Comparison of ENCODE assay signal across 13 mouse cellular contexts in the genomic region with DNA sequence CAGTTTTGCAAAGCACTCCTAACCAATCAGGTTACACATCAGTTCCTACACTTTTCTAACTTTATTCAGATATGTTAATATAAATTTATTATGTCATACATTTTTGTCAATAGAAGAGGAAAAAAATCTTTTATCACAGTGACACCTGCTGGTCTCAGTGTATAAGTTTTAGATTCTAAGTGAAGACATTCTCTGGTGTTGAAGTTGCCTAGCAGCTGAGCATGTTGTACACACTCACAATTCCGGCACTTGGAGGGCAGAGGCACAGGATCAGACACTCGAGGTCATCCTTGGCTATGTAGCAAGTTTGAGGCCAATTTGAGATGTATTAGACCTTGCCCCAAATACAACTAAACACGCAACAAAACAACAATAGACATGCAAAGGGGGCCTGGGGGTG. TPM values are rescaled to one million over a fixed set of nuclear protein-coding genes. Genes with fewer than 3 reads are reported as not detected.
DNase-seq lines count a peak whose midpoint lies in the region; ATAC-seq and TF ChIP-seq lines count a peak whose summit lies in the region.
"Had no signal": no experiment of that assay in that cellular context is flagged by ENCODE, and none has a peak within 500 bp of the region (broad histone marks: within the 10 kb centered on the region; RNA-seq: fewer than 3 reads in every experiment).

No protein-coding gene starts in this region.

- no peak overlapping the region for H3K9ac ChIP-seq in heart, adult 2 months (ENCODE audit: low read depth, low read length)
- no peak overlapping the region for H3K9ac ChIP-seq in lung, embryonic 14.5 days
- H3K9ac ChIP-seq in embryonic facial prominence, embryonic 14.5 days (ENCODE audit: low read depth, low read length), result no peak overlapping the region
- H3K9ac ChIP-seq: lung, embryonic 15.5 days had no signal

- intact Hi-C loops in heart, adult 2 months (cut with DNase I), result loop anchor here (5.0 kb wide), 1 partner anchor 255 kb away; no protein-coding TSS in a partner anchor

- no peak for TF ChIP-seq POLR2A in heart, adult 2 months (IDR thresholded peaks at IDR 0.05; ENCODE audit: insufficient read depth, low read depth, low read length)

- peaks cover 5% of the 10 kb centered on the region; the same call in 1 of the 2 replicates for H3K36me3 ChIP-seq in heart, adult 2 months (ENCODE audit: control insufficient read depth, insufficient read depth, low read length)
- H3K36me3 ChIP-seq in heart, embryonic 10.5 days, result 0 out of 2 replicates have a peak, but pooled peaks cover 2% of the 10 kb centered on the region
- H3K36me3 ChIP-seq in lung, embryonic 14.5 days (ENCODE audit: insufficient read depth), result no peaks in the 10 kb centered on the region
- peaks cover 1% of the 10 kb centered on the region; the same call in 1 of the 2 replicates for H3K36me3 ChIP-seq in embryonic facial prominence, embryonic 14.5 days (ENCODE audit: control insufficient read depth, insufficient read depth, low read length)
- H3K36me3 ChIP-seq: lung, embryonic 15.5 days had no signal

- ATAC-seq in lung, embryonic 14.5 days (ENCODE audit: insufficient read depth), result no peak
- ATAC-seq in embryonic facial prominence, embryonic 14.5 days (ENCODE audit: low read depth), result no peak

- H3K9me3 ChIP-seq in heart, embryonic 10.5 days, result no peaks in the 10 kb centered on the region
- no peaks in the 10 kb centered on the region for H3K9me3 ChIP-seq in lung, embryonic 14.5 days (ENCODE audit: low read depth, low read length)
- no peaks in the 10 kb centered on the region for H3K9me3 ChIP-seq in embryonic facial prominence, embryonic 14.5 days (ENCODE audit: control insufficient read depth, low read length)
- H3K9me3 ChIP-seq: forebrain, embryonic 10.5 days; lung, embryonic 15.5 days had no signal

- H3K4me1 ChIP-seq in heart, adult 2 months (ENCODE audit: control insufficient read depth, insufficient read depth, low read length), result peaks cover 4% of the 10 kb centered on the region
- H3K4me1 ChIP-seq in heart, embryonic 10.5 days, result peaks cover 10% of the 10 kb centered on the region
- H3K4me1 ChIP-seq in lung, embryonic 14.5 days (ENCODE audit: insufficient read depth), result 0 out of 2 replicates have a peak, but pooled peaks cover 3% of the 10 kb centered on the region
- H3K4me1 ChIP-seq in embryonic facial prominence, embryonic 14.5 days (ENCODE audit: control insufficient read depth, insufficient read depth, low read length), result peaks cover 2% of the 10 kb centered on the region; the same call in 1 of the 2 replicates

- no peaks in the 10 kb centered on the region for H3K79me2 ChIP-seq in heart, adult 2 months (replicated peaks; ENCODE audit: control insufficient read depth, insufficient read depth, low read length)

- no peak overlapping the region for H3K4me2 ChIP-seq in lung, embryonic 14.5 days
- no peak overlapping the region for H3K4me2 ChIP-seq in embryonic facial prominence, embryonic 14.5 days (ENCODE audit: low read depth, low read length)
- H3K4me2 ChIP-seq: lung, embryonic 15.5 days had no signal

- no peak overlapping the region for H3K4me3 ChIP-seq in heart, adult 2 months
- H3K4me3 ChIP-seq in heart, embryonic 10.5 days, result no peak overlapping the region
- H3K4me3 ChIP-seq in lung, embryonic 14.5 days (ENCODE audit: low read depth, low read length), result no peak overlapping the region
- H3K4me3 ChIP-seq in embryonic facial prominence, embryonic 14.5 days (ENCODE audit: low read depth, low read length), result no peak overlapping the region
- H3K4me3 ChIP-seq: forebrain, embryonic 10.5 days; lung, embryonic 15.5 days had no signal

- H3K27ac ChIP-seq in heart, adult 2 months, result no peak overlapping the region
- no peak overlapping the region for H3K27ac ChIP-seq in heart, embryonic 10.5 days
- H3K27ac ChIP-seq in lung, embryonic 14.5 days (ENCODE audit: low read depth), result no peak overlapping the region
- no peak overlapping the region for H3K27ac ChIP-seq in embryonic facial prominence, embryonic 14.5 days (replicated peaks; ENCODE audit: low read depth, low read length)
- H3K27ac ChIP-seq: forebrain, embryonic 10.5 days; lung, embryonic 15.5 days had no signal

- WGBS in heart, adult 2 months, result 41% methylated on average over 3 of the region's 3 CpGs
- WGBS in heart, embryonic 10.5 days, result 62% methylated on average over 3 of the region's 3 CpGs
- 49% methylated on average over 3 of the region's 3 CpGs for WGBS in lung, embryonic 14.5 days
- WGBS in embryonic facial prominence, embryonic 14.5 days, result 70% methylated on average over 3 of the region's 3 CpGs

- peak; percentile 69 for TF ChIP-seq CTCF in heart, adult 2 months (IDR thresholded peaks at IDR 0.05)
- peak; percentile 42; the same call in 1 of the 2 replicates for TF ChIP-seq CTCF in lung, embryonic 14.5 days (IDR thresholded peaks at IDR 0.05; ENCODE audit: low read depth)

- H3K27me3 ChIP-seq in heart, adult 2 months (ENCODE audit: control insufficient read depth, insufficient read depth, low read length), result no peaks in the 10 kb centered on the region
- H3K27me3 ChIP-seq in heart, embryonic 10.5 days (ENCODE audit: insufficient read depth, poor library complexity, severe bottlenecking), result no peaks in the 10 kb centered on the region
- H3K27me3 ChIP-seq in lung, embryonic 14.5 days (ENCODE audit: insufficient read depth, low read length), result no peaks in the 10 kb centered on the region
- H3K27me3 ChIP-seq in embryonic facial prominence, embryonic 14.5 days (replicated peaks; ENCODE audit: control insufficient read depth, insufficient read depth, low read length), result no peaks in the 10 kb centered on the region
- H3K27me3 ChIP-seq: lung, embryonic 15.5 days had no signal

- no peak for TF ChIP-seq EP300 in heart, adult 2 months (IDR thresholded peaks at IDR 0.05; ENCODE audit: insufficient read depth, low read depth, low read length)

- DNase-seq in heart, adult 2 months, result no peak
- DNase-seq in heart, embryonic 10.5 days (ENCODE audit: low spot score), result no peak
- DNase-seq in lung, embryonic 14.5 days, result peak; percentile 69
- no peak for DNase-seq in lung, postnatal 14 days
- peak; percentile 7 for DNase-seq in MN1 (ENCODE audit: low spot score)
- peak; percentile 43 for DNase-seq in embryonic facial prominence, embryonic 14.5 days (ENCODE audit: low spot score)
- DNase-seq in natural killer cell, adult 2 months (ENCODE audit: low spot score in 2 of 2), result no peak
- no peak for DNase-seq in gastrocnemius, postnatal 10 days
- DNase-seq: heart, postnatal 14 days; left cerebral cortex, postnatal 4 days; thymus, adult 2 months had no signal

RNA-seq across cellular contexts. Expression of gene Bloc1s5, which starts 37.8 kb away (rescaled TPM):
- 10 to 100 TPM; 10.5 to 12.0 TPM for total RNA-seq in heart, adult 2 months (2021)
- polyA plus RNA-seq in heart, adult 2 months (2012; rRNA removed), result 5.2 and 7.9 TPM in 2 replicates
- 17.5 and 21.6 TPM in 2 replicates for polyA plus RNA-seq in heart, embryonic 10.5 days (2016; fragmentation: Nextera tagmentation; extraction: Ambion mirVana)
- polyA plus RNA-seq in lung, embryonic 14.5 days (2014; fragmentation: Nextera tagmentation; extraction: Ambion mirVana), result 17.6 and 19.3 TPM in 2 replicates
- polyA plus RNA-seq in embryonic facial prominence, embryonic 14.5 days (2014; fragmentation: Nextera tagmentation; extraction: Ambion mirVana), result 14.9 and 15.9 TPM in 2 replicates
- 1 to 10 TPM; 6.9 to 7.4 TPM for total RNA-seq in gastrocnemius, postnatal 10 days (2021)

Comparison
In these comparisons a context has a peak if more than half of its experiments do, and no peak if none do; other contexts are left out.
1. DNase-seq: peak in lung, embryonic 14.5 days (single experiment), MN1 (single experiment) and embryonic facial prominence, embryonic 14.5 days (single experiment); none in heart, adult 2 months (0 of 2), heart, embryonic 10.5 days (single experiment), lung, postnatal 14 days (single experiment), natural killer cell, adult 2 months (0 of 2) and gastrocnemius, postnatal 10 days (single experiment).